Mouse (Mus musculus): ENCODE data around the gene Cxcl3. TPM values are rescaled to one million over a fixed set of nuclear protein-coding genes. Genes with fewer than 3 reads are reported as not detected.

Gene Cxcl3
- polyA plus RNA-seq (2015; fragmentation: Nextera tagmentation; extraction: Ambion mirVana): 0.14 TPM in 1 of 2 replicates, not detected in the other

DNA sequence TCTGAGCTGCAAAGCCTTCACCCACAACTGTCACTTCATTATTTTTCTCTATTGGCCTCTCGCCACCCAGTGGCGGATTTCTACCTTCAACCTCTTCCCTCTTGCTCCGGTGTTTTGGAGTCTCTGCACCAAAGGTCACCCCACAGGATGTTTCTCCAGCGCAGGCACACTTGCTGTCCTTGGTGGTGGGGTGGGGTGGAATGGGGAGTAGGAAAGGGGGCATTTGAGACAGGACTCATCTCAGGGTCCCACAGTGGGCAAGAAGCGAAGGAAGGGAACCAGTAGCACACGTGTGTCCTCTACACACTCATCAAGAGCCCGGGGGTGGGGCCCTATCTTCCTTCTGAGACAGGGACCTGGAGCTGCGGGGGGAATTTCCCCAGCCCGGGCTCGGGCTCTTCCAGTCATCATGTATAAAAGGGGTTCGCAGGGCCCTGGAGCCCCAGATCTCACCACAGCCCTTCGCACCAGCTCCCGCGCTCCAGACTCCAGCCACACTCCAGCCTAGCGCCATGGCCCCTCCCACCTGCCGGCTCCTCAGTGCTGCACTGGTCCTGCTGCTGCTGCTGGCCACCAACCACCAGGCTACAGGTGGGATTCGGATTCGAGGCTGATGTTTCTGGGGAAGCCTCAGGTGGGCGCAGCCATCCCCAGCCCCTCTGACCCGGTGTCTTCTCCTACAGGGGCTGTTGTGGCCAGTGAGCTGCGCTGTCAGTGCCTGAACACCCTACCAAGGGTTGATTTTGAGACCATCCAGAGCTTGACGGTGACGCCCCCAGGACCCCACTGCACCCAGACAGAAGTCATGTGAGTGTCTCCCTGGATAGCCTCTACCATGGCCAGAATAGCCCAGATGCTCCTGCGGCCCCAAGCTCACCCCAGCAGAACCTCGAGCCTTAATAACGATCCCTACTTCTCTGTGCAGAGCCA lies at the start of gene Cxcl3:
TSS of gene Cxcl3 (plus strand) at position 445 of the 930 bp plus-strand sequence.
- Histone ChIP-seq H3K9ac (peak within 1 kb of the TSS; percentile 17; the same call in 1 of the 2 replicates), H3K4me1 (replicated peaks) (peaks cover 7% of the 10 kb centered on the region; the same call in 1 of the 2 replicates), H3K27me3 (replicated peaks) (no peaks in the 10 kb centered on the region), H3K36me3 (no peaks in the 10 kb centered on the region), H3K9me3 (no peaks in the 10 kb centered on the region), H3K4me3 (replicated peaks) (peak within 1 kb of the TSS; percentile 34), H3K27ac (no peak within 1 kb of the TSS), H3K4me2 (replicated peaks) (peak within 1 kb of the TSS; percentile 86)
- WGBS: 17% methylated on average over 25 of the region's 26 CpGs
- ATAC-seq: peak; percentile 89

GRCm38 (mm10) chr5:90742029-90742428 lies 43.9 kb upstream of the Cxcl3 start:
- no peak overlapping the region for H3K4me2 ChIP-seq (replicated peaks)
- 74% methylated on average over 4 of the region's 4 CpGs for WGBS
- no peaks in the 10 kb centered on the region for H3K36me3 ChIP-seq
- no peak overlapping the region for H3K9ac ChIP-seq
- no peaks in the 10 kb centered on the region for H3K9me3 ChIP-seq
- ATAC-seq: no peak
- H3K4me3 ChIP-seq (replicated peaks): no peak overlapping the region
- no peaks in the 10 kb centered on the region for H3K27me3 ChIP-seq (replicated peaks)
- no peaks in the 10 kb centered on the region for H3K4me1 ChIP-seq (replicated peaks)
- no peak overlapping the region for H3K27ac ChIP-seq

DNA sequence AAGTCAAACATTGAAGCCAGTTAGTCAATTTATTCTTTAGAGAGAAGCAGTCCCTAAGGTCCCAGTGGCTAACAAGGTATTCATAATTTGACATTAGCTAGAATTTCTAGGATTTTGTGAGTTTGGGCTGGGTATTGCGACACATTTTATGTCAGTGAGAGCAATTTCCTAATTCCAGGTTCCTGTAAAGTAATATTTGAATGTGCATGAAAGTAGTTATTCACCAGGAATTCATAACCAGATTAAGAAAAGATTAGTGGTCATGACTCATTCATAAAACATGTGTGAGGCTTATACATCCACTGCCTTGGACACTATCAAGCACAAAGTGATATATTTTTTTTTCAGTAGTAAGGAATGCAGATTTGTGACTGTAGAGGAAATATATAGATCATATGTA lies 32.0 kb upstream of the Cxcl3 start:
- H3K27ac ChIP-seq: no peak overlapping the region
- no peak overlapping the region for H3K4me3 ChIP-seq (replicated peaks)

DNA sequence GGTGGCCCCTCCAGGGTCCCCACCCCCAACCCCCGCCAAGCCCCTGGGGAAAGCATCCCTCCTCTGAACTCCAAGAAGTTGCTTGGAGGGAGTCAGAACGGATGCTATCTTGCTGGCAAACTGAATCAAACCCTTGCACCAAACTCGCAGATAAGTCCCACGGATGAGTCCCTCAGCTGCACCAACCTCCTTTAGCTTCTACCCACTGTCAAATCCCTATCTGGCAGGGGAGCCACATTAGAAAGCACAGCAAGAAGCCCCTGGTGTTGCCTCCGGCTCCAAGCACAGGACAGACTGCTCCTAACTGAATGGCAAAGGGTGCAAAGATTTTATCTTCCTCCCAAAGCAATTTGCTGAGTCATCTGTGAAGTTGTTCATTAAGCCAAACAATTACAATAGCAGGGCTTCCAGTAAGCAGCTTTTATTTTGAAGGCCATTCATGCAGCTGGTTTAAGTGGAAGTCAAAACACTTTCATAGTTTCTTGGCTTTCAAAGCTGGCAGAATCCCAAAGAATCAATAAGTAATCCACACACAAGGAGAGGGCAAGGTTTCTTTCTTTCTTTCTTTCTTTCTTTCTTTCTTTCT lies 27.8 kb upstream of the Cxcl3 start:
- no peaks in the 10 kb centered on the region for H3K36me3 ChIP-seq
- 36% methylated on average over 5 of the region's 5 CpGs for WGBS
- H3K9ac ChIP-seq: no peak overlapping the region
- no peak overlapping the region for H3K27ac ChIP-seq
- peaks cover 18% of the 10 kb centered on the region for H3K4me1 ChIP-seq (replicated peaks)
- no peak overlapping the region for H3K4me2 ChIP-seq (replicated peaks)
- no peak for ATAC-seq
- H3K4me3 ChIP-seq (replicated peaks): no peak overlapping the region
- H3K9me3 ChIP-seq: no peaks in the 10 kb centered on the region
- H3K27me3 ChIP-seq (replicated peaks): peaks cover 10% of the 10 kb centered on the region

More for the DNA sequence above, 32.0 kb upstream of the Cxcl3 start:
- Histone ChIP-seq H3K9me3 (no peaks in the 10 kb centered on the region), H3K9ac (no peak overlapping the region), H3K4me1 (replicated peaks) (peaks cover 8% of the 10 kb centered on the region), H3K27me3 (replicated peaks) (no peaks in the 10 kb centered on the region), H3K4me2 (replicated peaks) (no peak overlapping the region), H3K36me3 (no peaks in the 10 kb centered on the region)
- WGBS: 96% methylated on average over 1 of the region's 1 CpGs
- no peak for ATAC-seq

GRCm38 (mm10) chr5:90759077-90760065 lies 26.5 kb upstream of the Cxcl3 start, which contains the start of gene Cxcl5:
Gene Cxcl5 (plus strand): TSS chr5:90759360.
- peak; percentile 51 for ATAC-seq

GRCm38 (mm10) chr5:90760303-90760702 lies 25.6 kb upstream of the Cxcl3 start:
- Histone ChIP-seq H3K4me1 (replicated peaks) (peaks cover 18% of the 10 kb centered on the region), H3K4me2 (replicated peaks) (no peak overlapping the region), H3K9ac (no peak overlapping the region), H3K9me3 (no peaks in the 10 kb centered on the region), H3K27me3 (replicated peaks) (peaks cover 10% of the 10 kb centered on the region), H3K4me3 (replicated peaks) (no peak overlapping the region), H3K27ac (no peak overlapping the region), H3K36me3 (no peaks in the 10 kb centered on the region)
- ATAC-seq: 0 out of 2 replicates have a peak, but pooled peaks have one; percentile 46
- 46% methylated on average over 4 of the region's 4 CpGs for WGBS

More at GRCm38 (mm10) chr5:90759077-90760065, 26.5 kb upstream of the Cxcl3 start, which contains the start of gene Cxcl5:
- peak within 1 kb of the TSS; percentile 88 for H3K4me2 ChIP-seq (replicated peaks)
- WGBS: 3% methylated on average over 32 of the region's 32 CpGs
- H3K4me1 ChIP-seq (replicated peaks): peaks cover 18% of the 10 kb centered on the region
- H3K9me3 ChIP-seq: no peaks in the 10 kb centered on the region
- no peaks in the 10 kb centered on the region for H3K36me3 ChIP-seq
- H3K27ac ChIP-seq: no peak within 1 kb of the TSS
- peak within 1 kb of the TSS; percentile 31; the same call in 1 of the 2 replicates for H3K9ac ChIP-seq
- peaks cover 10% of the 10 kb centered on the region for H3K27me3 ChIP-seq (replicated peaks)
- H3K4me3 ChIP-seq (replicated peaks): peak within 1 kb of the TSS; percentile 36

DNA sequence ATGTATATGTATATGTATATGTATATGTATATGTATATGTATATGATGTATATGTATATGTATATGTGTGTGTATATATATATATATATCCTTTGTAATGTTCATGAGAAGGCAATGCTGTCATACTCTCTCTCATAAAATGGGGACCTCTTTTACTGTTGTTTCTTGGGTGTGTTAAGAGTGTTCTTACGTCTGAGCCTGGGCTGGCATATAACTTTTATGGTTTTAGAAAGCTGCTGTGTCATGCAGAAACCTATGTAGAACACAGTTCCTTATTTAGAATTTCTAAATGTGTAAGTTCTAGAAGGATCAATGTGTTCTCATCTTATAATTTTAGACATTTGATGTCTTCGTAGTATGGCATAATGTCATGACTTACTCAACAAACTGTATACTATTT lies 25.1 kb upstream of the Cxcl3 start:
- WGBS: 80% methylated on average over 2 of the region's 2 CpGs
- Histone ChIP-seq H3K27me3 (replicated peaks) (peaks cover 10% of the 10 kb centered on the region), H3K36me3 (no peaks in the 10 kb centered on the region), H3K9me3 (no peaks in the 10 kb centered on the region), H3K9ac (no peak overlapping the region), H3K27ac (no peak overlapping the region), H3K4me2 (replicated peaks) (no peak overlapping the region), H3K4me1 (replicated peaks) (peaks cover 18% of the 10 kb centered on the region), H3K4me3 (replicated peaks) (no peak overlapping the region)
- no peak for ATAC-seq

DNA sequence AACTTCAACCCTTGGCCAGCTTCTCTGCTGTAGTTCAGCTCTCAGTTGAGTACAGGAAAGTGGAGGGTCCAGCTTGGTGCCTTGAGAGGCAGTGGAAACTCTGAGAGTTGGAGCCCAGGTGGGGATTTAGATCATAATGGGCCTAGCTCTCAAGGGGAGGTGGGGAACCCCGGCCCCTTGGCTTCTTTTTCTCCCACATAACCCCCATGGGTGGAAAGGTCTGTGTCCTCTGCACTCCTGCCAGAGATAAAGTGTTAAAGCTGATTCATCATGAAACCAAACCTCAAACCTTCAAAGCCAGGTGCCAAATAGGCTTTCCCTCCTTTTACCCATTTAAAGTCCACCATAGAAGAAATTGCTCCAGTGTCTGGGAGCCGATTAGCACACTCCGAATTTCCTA lies 24.1 kb upstream of the Cxcl3 start:
- no peak for ATAC-seq
- Histone ChIP-seq H3K4me1 (replicated peaks) (peaks cover 18% of the 10 kb centered on the region), H3K9ac (no peak overlapping the region), H3K4me3 (replicated peaks) (no peak overlapping the region), H3K4me2 (replicated peaks) (no peak overlapping the region), H3K27ac (no peak overlapping the region), H3K9me3 (no peaks in the 10 kb centered on the region), H3K27me3 (replicated peaks) (peaks cover 10% of the 10 kb centered on the region), H3K36me3 (no peaks in the 10 kb centered on the region)
- whole genome bisulfite sequencing: 92% methylated on average over 3 of the region's 3 CpGs

GRCm38 (mm10) chr5:90763912-90764665 lies 21.8 kb upstream of the Cxcl3 start:
- no peak for ATAC-seq
- WGBS: 68% methylated on average over 12 of the region's 12 CpGs

DNA sequence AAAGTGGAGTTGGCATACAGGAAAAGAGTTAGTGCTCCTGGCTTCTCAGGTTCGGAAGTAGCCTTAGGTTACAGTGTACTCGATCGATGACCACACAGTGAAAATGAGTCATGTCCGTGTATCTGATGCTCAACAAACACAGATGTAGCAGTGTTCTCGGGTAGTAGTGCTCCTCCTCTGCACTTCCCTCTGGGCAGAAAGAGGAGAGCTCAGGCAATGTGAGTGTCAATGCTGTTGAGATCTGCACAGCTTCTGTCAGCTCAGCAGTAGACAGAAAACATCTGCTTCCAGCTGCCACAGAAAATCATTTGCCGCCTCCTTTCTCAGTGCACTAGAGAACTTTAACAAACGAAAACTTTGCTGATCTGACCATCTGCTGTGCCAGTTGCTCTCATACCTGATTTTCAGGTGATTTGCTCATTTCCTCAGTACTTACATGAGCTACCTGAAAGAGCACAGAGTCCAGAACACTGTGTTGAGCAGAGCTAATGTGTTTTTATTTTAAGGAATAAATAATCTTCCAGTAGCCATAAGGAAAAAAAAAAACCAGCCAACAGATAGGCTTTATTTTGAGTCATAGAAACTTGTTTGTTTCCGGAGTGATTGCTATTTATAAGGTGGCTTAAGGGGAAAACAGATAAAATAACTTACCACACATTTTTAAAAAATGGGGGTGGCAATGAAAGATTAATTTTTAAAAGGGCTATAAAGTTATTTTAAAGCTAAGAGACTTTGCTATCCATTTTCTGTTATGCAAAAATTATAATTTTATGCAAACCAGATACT lies 19.9 kb upstream of the Cxcl3 start:
- Histone ChIP-seq H3K27ac (no peak overlapping the region), H3K27me3 (replicated peaks) (no peaks in the 10 kb centered on the region; the same call in 1 of the 2 replicates), H3K4me1 (replicated peaks) (no peaks in the 10 kb centered on the region), H3K9me3 (no peaks in the 10 kb centered on the region), H3K9ac (no peak overlapping the region), H3K4me2 (replicated peaks) (no peak overlapping the region), H3K36me3 (no peaks in the 10 kb centered on the region), H3K4me3 (replicated peaks) (no peak overlapping the region)
- WGBS: 40% methylated on average over 8 of the region's 8 CpGs
- ATAC-seq: peak; percentile 41; the same call in 1 of the 2 replicates

More at GRCm38 (mm10) chr5:90763912-90764665, 21.8 kb upstream of the Cxcl3 start:
- Histone ChIP-seq H3K4me3 (replicated peaks) (no peak overlapping the region), H3K36me3 (no peaks in the 10 kb centered on the region), H3K9me3 (no peaks in the 10 kb centered on the region), H3K27me3 (replicated peaks) (peaks cover 9% of the 10 kb centered on the region), H3K27ac (no peak overlapping the region), H3K4me1 (replicated peaks) (peaks cover 8% of the 10 kb centered on the region), H3K4me2 (replicated peaks) (no peak overlapping the region), H3K9ac (no peak overlapping the region)
